10 mouse cellular contexts compared by ENCODE assay signal in genomic region chr13:107934691-107935090, GRCm38 (mm10).
DNase-seq lines count a peak whose midpoint lies in the region; ATAC-seq and TF ChIP-seq lines count a peak whose summit lies in the region.
"Had no signal": no experiment of that assay in that cellular context is flagged by ENCODE, and none has a peak within 500 bp of the region (broad histone marks: within the 10 kb centered on the region; RNA-seq: fewer than 3 reads in every experiment).

No protein-coding gene starts in this region.

- TF ChIP-seq CTCF in midbrain, postnatal 0 days (IDR thresholded peaks at IDR 0.05), result no peak

- peaks cover 31% of the 10 kb centered on the region for H3K4me1 ChIP-seq in midbrain, embryonic 10.5 days
- no peaks in the 10 kb centered on the region; the same call in 1 of the 2 replicates for H3K4me1 ChIP-seq in midbrain, postnatal 0 days (ENCODE audit: insufficient read depth, low read length)
- H3K4me1 ChIP-seq in intestine, embryonic 16.5 days (ENCODE audit: control insufficient read depth, insufficient read depth, low read length), result no peaks in the 10 kb centered on the region; the same call in 1 of the 2 replicates
- H3K4me1 ChIP-seq in neural tube, embryonic 12.5 days, result 0 out of 2 replicates have a peak, but pooled peaks cover 15% of the 10 kb centered on the region

- DNase-seq in CD4-positive, CD25-positive, alpha-beta regulatory T cell, adult 2 months (ENCODE audit: low read depth, low spot score), result peak; percentile 15
- DNase-seq in midbrain, embryonic 10.5 days (ENCODE audit: low spot score), result no peak
- DNase-seq in midbrain, postnatal 0 days (ENCODE audit: low spot score), result no peak
- DNase-seq in cerebellum, adult 9-10 months, result no peak
- no peak for DNase-seq in ovary, postnatal 10 days (ENCODE audit: low spot score)
- DNase-seq: kidney, postnatal 36 days; lung, adult 18-20 months had no signal

- no peaks in the 10 kb centered on the region for H3K9me3 ChIP-seq in midbrain, embryonic 10.5 days (replicated peaks)
- no peaks in the 10 kb centered on the region for H3K9me3 ChIP-seq in midbrain, postnatal 0 days (ENCODE audit: low read length)
- H3K9me3 ChIP-seq in intestine, embryonic 16.5 days (ENCODE audit: control insufficient read depth, low read length), result no peaks in the 10 kb centered on the region
- no peaks in the 10 kb centered on the region for H3K9me3 ChIP-seq in neural tube, embryonic 12.5 days

- no peak for ATAC-seq in CD4-positive, CD25-positive, alpha-beta regulatory T cell, adult 4 months
- no peak for ATAC-seq in midbrain, postnatal 0 days (ENCODE audit: low FRiP score)
- peak; percentile 23; the same call in 1 of the 2 replicates for ATAC-seq in intestine, embryonic 16.5 days
- no peak for ATAC-seq in neural tube, embryonic 12.5 days (ENCODE audit: low FRiP score, low read depth)

- no peak overlapping the region for H3K4me3 ChIP-seq in midbrain, embryonic 10.5 days
- H3K4me3 ChIP-seq in midbrain, postnatal 0 days (ENCODE audit: low read depth, low read length), result no peak overlapping the region
- H3K4me3 ChIP-seq in intestine, embryonic 16.5 days (ENCODE audit: low read length), result 0 out of 2 replicates have a peak overlapping the region, but pooled peaks have one; percentile 2
- H3K4me3 ChIP-seq in neural tube, embryonic 12.5 days, result no peak overlapping the region

- H3K4me2 ChIP-seq in midbrain, postnatal 0 days (ENCODE audit: low read depth, low read length, poor library complexity, severe bottlenecking), result no peak overlapping the region
- H3K4me2 ChIP-seq in intestine, embryonic 16.5 days (ENCODE audit: low read depth, low read length), result no peak overlapping the region
- peak overlapping the region; percentile 10; the same call in 1 of the 2 replicates for H3K4me2 ChIP-seq in neural tube, embryonic 12.5 days (replicated peaks)

- peak overlapping the region; percentile 9; the same call in 1 of the 2 replicates for H3K27ac ChIP-seq in midbrain, embryonic 10.5 days (replicated peaks)
- no peak overlapping the region for H3K27ac ChIP-seq in midbrain, postnatal 0 days (ENCODE audit: low read depth, low read length)
- H3K27ac ChIP-seq in intestine, embryonic 16.5 days (ENCODE audit: low read length), result no peak overlapping the region
- H3K27ac ChIP-seq in neural tube, embryonic 12.5 days, result no peak overlapping the region

- H3K9ac ChIP-seq in midbrain, postnatal 0 days (replicated peaks; ENCODE audit: low read length, poor library complexity, severe bottlenecking), result no peak overlapping the region
- H3K9ac ChIP-seq in intestine, embryonic 16.5 days (ENCODE audit: low read depth, low read length), result no peak overlapping the region
- H3K9ac ChIP-seq in neural tube, embryonic 12.5 days, result no peak overlapping the region

- H3K27me3 ChIP-seq in midbrain, embryonic 10.5 days (ENCODE audit: low read depth, poor library complexity, severe bottlenecking), result peaks cover 6% of the 10 kb centered on the region; the same call in 1 of the 2 replicates
- no peaks in the 10 kb centered on the region; the same call in 1 of the 2 replicates for H3K27me3 ChIP-seq in midbrain, postnatal 0 days (ENCODE audit: insufficient read depth, low read length)
- H3K27me3 ChIP-seq in intestine, embryonic 16.5 days (replicated peaks; ENCODE audit: control insufficient read depth, insufficient read depth, low read length), result no peaks in the 10 kb centered on the region
- no peaks in the 10 kb centered on the region; the same call in 1 of the 2 replicates for H3K27me3 ChIP-seq in neural tube, embryonic 12.5 days (replicated peaks)

- H3K36me3 ChIP-seq in midbrain, embryonic 10.5 days, result no peaks in the 10 kb centered on the region
- no peaks in the 10 kb centered on the region for H3K36me3 ChIP-seq in midbrain, postnatal 0 days (ENCODE audit: insufficient read depth, low read length)
- no peaks in the 10 kb centered on the region for H3K36me3 ChIP-seq in intestine, embryonic 16.5 days (ENCODE audit: control insufficient read depth, insufficient read depth, low read length)
- no peaks in the 10 kb centered on the region for H3K36me3 ChIP-seq in neural tube, embryonic 12.5 days

- 64% methylated on average over 11 of the region's 11 CpGs for WGBS in midbrain, embryonic 10.5 days
- WGBS in midbrain, postnatal 0 days, result 63% methylated on average over 11 of the region's 11 CpGs
- 43% methylated on average over 11 of the region's 11 CpGs for WGBS in intestine, embryonic 16.5 days
- 58% methylated on average over 11 of the region's 11 CpGs for WGBS in neural tube, embryonic 12.5 days
